23 mouse cellular contexts compared by ENCODE assay signal in genomic region chr19:15466713-15467112, GRCm38 (mm10).
DNase-seq lines count a peak whose midpoint lies in the region; ATAC-seq lines count a peak whose summit lies in the region.
"Had no signal": no experiment of that assay in that cellular context is flagged by ENCODE, and none has a peak within 500 bp of the region (broad histone marks: within the 10 kb centered on the region; RNA-seq: fewer than 3 reads in every experiment).

No protein-coding gene starts in this region.

- ATAC-seq in frontal cortex, adult (ENCODE audit: low TSS enrichment): peak; percentile 95
- ATAC-seq: activated CD4-positive, CD25-positive, alpha-beta regulatory T cell, adult 4 months; intestine, postnatal 0 days; midbrain, embryonic 16.5 days had no signal

- intact Hi-C loops in left cerebral cortex, postnatal 14 days (cut with DNase I): no loop called here

- DNase-seq in frontal cortex, postnatal 14 days (ENCODE audit: low spot score in 2 of 2): no peak
- DNase-seq in right cerebral cortex, adult 2 months (ENCODE audit: low spot score in 2 of 2): peak; percentile 8 to 16
- DNase-seq in right cerebral cortex, postnatal 14 days: no peak
- peak; percentile 9 to 26 for DNase-seq in left cerebral cortex, postnatal 14 days (ENCODE audit: low spot score in 2 of 2)
- peak; percentile 67 for DNase-seq in telencephalon, adult 2 months (ENCODE audit: low read depth, low spot score)
- DNase-seq in T-cell, adult 2 months (ENCODE audit: low spot score): no peak
- DNase-seq in spleen, postnatal 4 days (ENCODE audit: low spot score in 2 of 2): no peak
- DNase-seq: adrenal gland, adult 2 months; adrenal gland, postnatal 36 days; B cell, adult 2 months; cerebellum, adult 8-10 months; cerebellum, postnatal 25 days; gastrocnemius, postnatal 25 days; heart, adult 18-20 months; heart, postnatal 4 days; kidney, adult 9 months; kidney, postnatal 10 days; layer of hippocampus, adult 9-11 months; lung, postnatal 36 days had no signal

Comparison
In these comparisons a context has a peak if more than half of its experiments do, and no peak if none do; other contexts are left out.
1. DNase-seq: peak in right cerebral cortex, adult 2 months (2 of 2), left cerebral cortex, postnatal 14 days (2 of 2) and telencephalon, adult 2 months (single experiment); none in frontal cortex, postnatal 14 days (0 of 2), right cerebral cortex, postnatal 14 days (single experiment), T-cell, adult 2 months (single experiment) and spleen, postnatal 4 days (0 of 2).